Mouse (Mus musculus): Measurements from ENCODE around the gene Slc16a14. TPM values are rescaled to one million over a fixed set of nuclear protein-coding genes. Genes with fewer than 3 reads are reported as not detected.

Gene Slc16a14
- polyA plus RNA-seq, 2 experiments, result not detected

DNA sequence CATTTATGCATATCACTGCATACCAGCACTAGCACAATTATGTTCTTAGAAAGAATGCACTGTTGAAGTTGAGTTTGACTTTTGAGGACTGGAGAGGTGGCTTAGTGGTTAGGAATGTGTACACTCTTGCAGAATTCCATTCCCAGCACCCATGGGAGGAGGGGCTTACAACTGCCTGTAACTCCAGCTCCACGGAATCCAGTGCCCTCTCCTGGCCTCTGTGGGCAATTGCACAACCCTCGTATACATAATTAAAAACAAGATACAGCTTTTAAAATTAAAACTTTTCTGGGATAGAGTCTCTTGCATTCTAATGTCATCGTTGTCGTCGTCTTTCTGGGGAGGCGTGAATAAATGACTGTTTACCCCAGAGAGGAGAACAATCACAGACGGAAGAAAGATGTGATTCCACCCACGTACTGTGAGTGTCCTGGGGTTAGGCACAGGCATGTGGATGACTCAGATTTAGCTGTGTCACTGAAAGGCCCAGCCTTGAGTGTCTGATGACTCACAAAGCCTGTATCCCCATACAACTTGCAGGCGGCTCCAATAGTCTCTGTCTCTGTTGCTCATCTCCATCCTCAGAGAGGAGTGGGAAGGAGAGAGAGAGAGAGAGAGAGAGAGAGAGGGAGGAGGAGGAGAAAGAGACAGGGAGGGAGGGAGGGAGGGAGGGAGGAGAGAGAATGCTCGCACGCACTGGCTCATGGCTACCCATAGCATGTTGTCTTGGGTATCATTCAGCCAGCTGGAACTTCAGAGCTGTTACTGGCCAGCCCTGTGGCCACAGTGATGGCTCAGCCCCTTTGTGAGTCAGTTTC is 53.5 kb downstream of the Slc16a14 start:
- ATAC-seq (ENCODE audit: insufficient read depth) (no peak), DNase-seq (ENCODE audit: low read depth in 3 of 3, low spot score in 3 of 3) (no peak)
- Histone ChIP-seq H3K27me3 (ENCODE audit: control insufficient read depth, insufficient read depth, low read length) (no peaks in the 10 kb centered on the region), H3K9ac (replicated peaks) (no peak overlapping the region), H3K4me3 (ENCODE audit: insufficient read depth in 1 of 2, low read depth in 2 of 2, low read length in 2 of 2) (no peak overlapping the region), H3K36me3 (replicated peaks; ENCODE audit: control insufficient read depth, insufficient read depth, low read depth) (no peaks in the 10 kb centered on the region), H3K27ac (no peak overlapping the region), H3K4me1 (replicated peaks; ENCODE audit: control insufficient read depth in 2 of 2, insufficient read depth in 2 of 2, low read length in 1 of 2) (no peaks in the 10 kb centered on the region), H3K9me3 (ENCODE audit: control insufficient read depth, low read length) (no peaks in the 10 kb centered on the region), H3K4me2 (ENCODE audit: low read depth) (no peak overlapping the region)
- TF ChIP-seq EP300 (IDR thresholded peaks at IDR 0.05; ENCODE audit: low read depth), result no peak
- peak; percentile 52 for TF ChIP-seq CTCF (IDR thresholded peaks at IDR 0.05; ENCODE audit: low read depth)
- WGBS (ENCODE audit: insufficient replicate concordance), result 56% methylated on average over 11 of the region's 11 CpGs

DNA sequence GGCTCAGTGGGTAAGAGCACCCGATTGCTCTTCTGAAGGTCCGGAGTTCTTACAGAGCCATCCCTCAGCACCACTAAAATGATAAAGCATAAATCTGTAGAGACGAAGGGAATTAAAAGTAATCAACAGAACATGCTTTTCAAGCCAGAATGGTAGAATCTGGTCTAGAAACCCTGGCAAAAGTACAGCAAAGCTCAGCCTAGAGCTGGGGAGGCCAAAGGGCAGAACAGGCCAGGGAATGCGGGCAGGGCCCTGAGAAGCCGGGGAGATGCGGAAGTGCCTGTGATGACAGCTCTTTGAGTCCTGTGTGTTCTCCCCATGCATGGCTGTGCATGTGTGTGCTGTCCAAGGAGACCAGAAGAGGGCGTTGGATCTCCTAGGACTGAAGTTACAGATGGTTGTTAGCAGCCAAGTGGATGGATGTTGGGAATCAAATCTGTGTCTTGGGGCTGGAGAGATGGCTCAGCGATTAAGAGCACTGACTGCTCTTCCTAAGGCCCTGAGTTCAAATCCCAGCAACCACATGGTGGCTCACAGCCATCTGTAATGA is 55.3 kb downstream of the Slc16a14 start:
- Histone ChIP-seq H3K36me3 (replicated peaks; ENCODE audit: control insufficient read depth, insufficient read depth, low read depth) (no peaks in the 10 kb centered on the region), H3K4me1 (replicated peaks; ENCODE audit: control insufficient read depth in 2 of 2, insufficient read depth in 2 of 2, low read length in 1 of 2) (no peaks in the 10 kb centered on the region), H3K4me3 (ENCODE audit: insufficient read depth in 1 of 2, low read depth in 2 of 2, low read length in 2 of 2) (no peak overlapping the region), H3K27ac (no peak overlapping the region), H3K9me3 (ENCODE audit: control insufficient read depth, low read length) (no peaks in the 10 kb centered on the region), H3K27me3 (ENCODE audit: control insufficient read depth, insufficient read depth, low read length) (no peaks in the 10 kb centered on the region), H3K9ac (replicated peaks) (no peak overlapping the region), H3K4me2 (ENCODE audit: low read depth) (no peak overlapping the region)
- DNase-seq (ENCODE audit: low read depth in 3 of 3, low spot score in 3 of 3) (no peak), ATAC-seq (ENCODE audit: insufficient read depth) (no peak)
- WGBS (ENCODE audit: insufficient replicate concordance), result 77% methylated on average over 8 of the region's 8 CpGs
- TF ChIP-seq CTCF (IDR thresholded peaks at IDR 0.05; ENCODE audit: low read depth), result no peak
- no peak for TF ChIP-seq EP300 (IDR thresholded peaks at IDR 0.05; ENCODE audit: low read depth)

DNA sequence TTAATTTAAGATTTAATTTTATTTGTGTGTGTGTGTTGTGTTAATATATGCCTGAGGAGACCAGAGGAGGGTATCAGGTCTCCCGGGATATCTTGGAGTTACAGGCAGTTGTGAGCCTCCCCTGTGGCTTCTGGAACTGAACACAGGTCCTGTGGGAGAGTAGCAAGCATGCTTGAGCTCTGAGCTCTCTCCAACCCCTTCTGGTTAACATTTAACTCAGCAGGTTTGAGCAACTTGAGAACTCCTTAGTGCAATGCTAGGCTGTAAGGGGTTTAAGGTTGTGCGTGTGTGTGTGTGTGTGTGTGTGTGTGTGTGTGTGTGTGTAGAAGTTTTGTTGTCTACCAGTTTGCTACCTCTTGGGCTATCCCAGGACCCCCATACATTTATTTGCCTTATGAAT is 57.3 kb downstream of the Slc16a14 start:
- DNase-seq (ENCODE audit: low read depth in 3 of 3, low spot score in 3 of 3), result no peak
- WGBS (ENCODE audit: insufficient replicate concordance), result 58% methylated on average over 2 of the region's 2 CpGs

DNA sequence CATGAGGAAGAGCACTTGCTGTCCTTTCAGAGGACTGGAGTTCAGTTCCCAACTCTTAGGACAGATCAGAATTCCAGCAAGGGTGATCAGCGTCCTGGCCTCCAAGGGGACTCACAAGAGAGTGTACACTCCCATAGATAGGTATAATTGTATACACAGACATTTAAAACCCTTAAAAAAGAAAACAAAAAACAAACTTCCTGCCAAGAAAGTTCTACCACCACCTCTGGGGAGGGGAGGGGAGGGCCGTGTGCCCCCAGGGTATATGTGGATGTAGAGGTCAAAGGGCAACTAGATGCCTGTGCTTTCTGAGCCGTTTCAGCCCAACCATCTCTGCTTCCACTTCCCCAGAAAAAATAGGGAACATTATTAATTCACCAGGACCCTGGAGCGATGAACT is 62.0 kb downstream of the Slc16a14 start:
- no peaks in the 10 kb centered on the region for H3K27me3 ChIP-seq (ENCODE audit: control insufficient read depth, insufficient read depth, low read length)
- TF ChIP-seq CTCF (IDR thresholded peaks at IDR 0.05; ENCODE audit: low read depth) (no peak), EP300 (IDR thresholded peaks at IDR 0.05; ENCODE audit: low read depth) (no peak)
- no peak overlapping the region for H3K4me2 ChIP-seq (ENCODE audit: low read depth)
- ATAC-seq (ENCODE audit: insufficient read depth) (no peak), DNase-seq (ENCODE audit: low read depth in 3 of 3, low spot score in 3 of 3) (no peak)
- H3K9ac ChIP-seq (replicated peaks), result no peak overlapping the region
- H3K4me3 ChIP-seq (ENCODE audit: insufficient read depth in 1 of 2, low read depth in 2 of 2, low read length in 2 of 2), result no peak overlapping the region
- H3K27ac ChIP-seq, result no peak overlapping the region
- no peaks in the 10 kb centered on the region for H3K9me3 ChIP-seq (ENCODE audit: control insufficient read depth, low read length)
- no peaks in the 10 kb centered on the region for H3K36me3 ChIP-seq (replicated peaks; ENCODE audit: control insufficient read depth, insufficient read depth, low read depth)
- WGBS (ENCODE audit: insufficient replicate concordance), result 48% methylated on average over 4 of the region's 4 CpGs
- H3K4me1 ChIP-seq (replicated peaks; ENCODE audit: control insufficient read depth in 2 of 2, insufficient read depth in 2 of 2, low read length in 1 of 2), result peaks cover 4 to 12% of the 10 kb centered on the region in 2 experiments; a peak in 2 of 4 replicates

More for the DNA sequence above, 57.3 kb downstream of the Slc16a14 start:
- no peak overlapping the region for H3K9ac ChIP-seq (replicated peaks)
- H3K4me1 ChIP-seq (replicated peaks; ENCODE audit: control insufficient read depth in 2 of 2, insufficient read depth in 2 of 2, low read length in 1 of 2), result 0 out of 4 replicates have a peak, but pooled peaks cover 0 to 3% of the 10 kb centered on the region in 2 experiments
- H3K4me3 ChIP-seq (ENCODE audit: insufficient read depth in 1 of 2, low read depth in 2 of 2, low read length in 2 of 2), result no peak overlapping the region
- H3K27me3 ChIP-seq (ENCODE audit: control insufficient read depth, insufficient read depth, low read length), result no peaks in the 10 kb centered on the region
- TF ChIP-seq EP300 (IDR thresholded peaks at IDR 0.05; ENCODE audit: low read depth), result no peak
- no peak for TF ChIP-seq CTCF (IDR thresholded peaks at IDR 0.05; ENCODE audit: low read depth)
- no peaks in the 10 kb centered on the region for H3K36me3 ChIP-seq (replicated peaks; ENCODE audit: control insufficient read depth, insufficient read depth, low read depth)
- H3K27ac ChIP-seq, result no peak overlapping the region
- ATAC-seq (ENCODE audit: insufficient read depth), result 0 out of 2 replicates have a peak, but pooled peaks have one; percentile 8
- no peaks in the 10 kb centered on the region for H3K9me3 ChIP-seq (ENCODE audit: control insufficient read depth, low read length)
- no peak overlapping the region for H3K4me2 ChIP-seq (ENCODE audit: low read depth)

DNA sequence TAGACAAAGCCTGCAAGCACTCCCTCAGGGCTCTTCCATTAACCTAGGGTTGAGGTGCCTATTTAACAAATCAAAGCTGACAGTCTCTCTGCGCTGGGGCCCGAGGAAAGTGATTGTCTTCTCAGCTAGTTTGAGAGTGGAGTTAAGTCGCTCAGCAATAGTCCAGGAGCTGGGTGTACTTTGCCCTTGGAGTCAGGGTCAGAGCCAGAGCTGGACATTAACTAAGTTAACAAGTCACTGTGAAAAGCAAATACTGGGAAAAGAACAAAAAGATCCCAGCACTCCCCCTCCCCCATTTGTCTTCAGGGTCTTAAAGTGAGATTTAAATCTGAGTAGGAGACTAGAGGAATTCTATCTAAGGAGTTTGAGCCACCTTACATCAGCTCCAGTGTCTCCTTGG is 62.8 kb downstream of the Slc16a14 start:
- peaks cover 4 to 12% of the 10 kb centered on the region in 2 experiments; a peak in 2 of 4 replicates for H3K4me1 ChIP-seq (replicated peaks; ENCODE audit: control insufficient read depth in 2 of 2, insufficient read depth in 2 of 2, low read length in 1 of 2)
- no peak overlapping the region for H3K27ac ChIP-seq
- 58% methylated on average over 3 of the region's 3 CpGs for WGBS (ENCODE audit: insufficient replicate concordance)
- peak; percentile 48; the same call in 1 of the 2 replicates for ATAC-seq (ENCODE audit: insufficient read depth)
- TF ChIP-seq EP300 (IDR thresholded peaks at IDR 0.05; ENCODE audit: low read depth), result no peak
- no peak for TF ChIP-seq CTCF (IDR thresholded peaks at IDR 0.05; ENCODE audit: low read depth)
- no peak overlapping the region for H3K4me3 ChIP-seq (ENCODE audit: insufficient read depth in 1 of 2, low read depth in 2 of 2, low read length in 2 of 2)
- no peak overlapping the region for H3K4me2 ChIP-seq (ENCODE audit: low read depth)
- H3K9me3 ChIP-seq (ENCODE audit: control insufficient read depth, low read length), result no peaks in the 10 kb centered on the region
- no peaks in the 10 kb centered on the region for H3K27me3 ChIP-seq (ENCODE audit: control insufficient read depth, insufficient read depth, low read length)
- H3K36me3 ChIP-seq (replicated peaks; ENCODE audit: control insufficient read depth, insufficient read depth, low read depth), result no peaks in the 10 kb centered on the region
- no peak overlapping the region for H3K9ac ChIP-seq (replicated peaks)
- DNase-seq (ENCODE audit: low read depth in 3 of 3, low spot score in 3 of 3), result no peak
